Mouse (Mus musculus) adrenal gland, adult 2 months (tissue): ENCODE results near the gene Rptor. TPM values are rescaled to one million over a fixed set of nuclear protein-coding genes. Genes with fewer than 3 reads are reported as not detected.

Experiments used
- DNase-seq: peaks from one replicate; pipeline ENCODE4 v3.0.0; 2021
- polyA plus RNA-seq: library from polyadenylated mRNA; depleted of rRNA; stranded (reverse); fragments of >200 nt; gene quantifications from 2 replicates; pipeline ENCODE4 v1.2.3, GENCODE M21; 2012
- total RNA-seq, 2 experiments: library from RNA; stranded (reverse); gene quantifications; 2 replicates each; pipeline ENCODE4 v1.2.3; 2021

Gene Rptor
- total and polyA plus RNA-seq, 3 experiments = 43.7 to 47.7 (median 45.2) TPM

DNA sequence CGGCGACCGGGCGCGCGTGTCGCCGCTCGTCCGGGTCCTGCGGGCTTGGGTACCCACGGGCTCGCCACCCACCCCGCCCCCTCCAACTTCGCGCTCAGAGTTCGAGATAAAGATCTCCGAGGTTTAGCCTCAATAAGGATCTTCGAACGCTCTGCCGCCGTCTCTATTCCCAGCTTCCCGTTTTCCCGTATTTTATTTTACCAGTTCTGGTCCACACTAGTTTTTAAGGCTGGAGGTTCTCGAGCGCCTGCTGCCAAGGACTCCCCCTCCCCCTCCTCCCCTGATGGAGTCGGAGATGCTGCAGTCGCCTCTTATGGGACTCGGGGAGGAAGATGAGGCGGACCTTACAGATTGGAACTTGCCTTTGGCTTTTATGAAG, 811 bp downstream of the Rptor start:
- DNase-seq = peak; percentile 39

DNA sequence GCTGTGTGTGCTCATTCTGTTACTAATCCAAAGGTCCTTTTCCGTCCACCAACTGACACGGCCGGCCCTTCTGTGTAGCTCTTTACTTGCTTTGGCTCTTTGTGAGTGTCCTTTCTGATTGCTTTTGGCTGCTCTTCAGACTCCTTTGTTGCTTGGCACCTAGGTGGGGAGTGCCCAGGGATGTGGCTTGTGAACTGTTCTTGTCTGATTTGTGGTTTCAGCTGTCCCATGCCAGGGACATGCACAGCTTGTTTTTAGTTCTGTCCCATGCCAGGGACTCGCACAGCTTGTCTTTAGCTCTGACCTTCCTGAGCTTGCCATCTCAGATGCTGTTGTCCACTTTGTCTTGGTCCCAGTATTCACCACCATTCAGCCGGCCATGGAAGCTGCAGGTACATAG, 4.8 kb downstream of the Rptor start:
- no peak for DNase-seq

DNA sequence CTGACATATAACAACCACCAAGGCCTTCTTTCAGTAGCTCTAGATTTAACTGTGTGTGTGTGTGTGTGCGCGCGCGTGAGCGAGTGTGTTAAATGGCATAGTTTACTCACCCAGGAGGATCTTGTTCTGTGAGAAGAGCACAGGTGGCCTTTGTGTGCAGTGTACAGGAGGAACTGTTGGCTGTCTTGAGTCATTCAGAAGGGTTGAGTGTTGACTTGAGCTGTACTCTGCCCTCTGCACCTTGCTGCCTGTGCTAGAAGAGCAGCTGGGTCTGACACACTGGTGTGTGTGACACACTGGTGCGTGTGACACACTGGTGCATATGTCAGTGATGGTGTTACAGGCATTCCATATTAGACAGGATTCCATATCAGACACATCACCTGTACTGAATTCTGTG, 8.8 kb downstream of the Rptor start:
- DNase-seq = no peak

DNA sequence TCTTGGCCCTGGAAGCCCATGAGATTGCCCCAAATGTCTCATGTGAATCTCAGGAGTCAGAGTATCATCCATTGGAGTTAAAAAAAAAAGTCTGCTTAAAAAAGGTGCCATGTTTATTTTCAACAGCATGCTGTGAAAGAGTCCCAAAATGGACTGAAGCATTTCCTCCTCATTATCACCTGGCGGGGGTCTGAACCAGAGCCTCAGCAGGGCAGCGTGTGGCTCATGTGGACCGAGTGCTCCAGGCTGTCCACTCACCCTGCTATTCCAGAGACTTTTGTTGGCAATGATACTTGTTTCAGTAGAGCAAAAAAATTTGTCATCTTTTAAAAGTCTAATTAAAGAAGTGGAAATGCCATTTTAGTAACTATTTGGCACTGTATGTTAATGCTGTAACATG, 9.5 kb downstream of the Rptor start:
- no peak for DNase-seq

DNA sequence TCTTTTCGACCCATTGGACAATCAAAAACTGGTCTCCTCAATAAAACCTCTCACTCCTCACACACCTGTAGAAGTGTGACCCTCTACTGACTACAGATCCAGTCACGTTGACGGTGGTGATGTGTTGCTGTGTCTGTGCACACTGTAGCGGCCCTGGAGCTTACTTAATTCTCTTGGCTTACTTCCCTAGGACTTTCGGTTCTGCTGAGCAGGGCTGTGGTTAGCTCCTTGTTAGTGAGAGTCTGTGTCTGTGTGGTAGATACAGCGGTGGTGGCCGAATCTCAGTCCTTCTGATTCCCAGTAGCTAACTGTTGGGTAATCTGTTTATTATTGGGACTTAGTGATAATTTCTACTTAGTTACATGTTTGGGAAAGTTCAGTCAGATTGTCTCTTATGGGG, 12.4 kb downstream of the Rptor start:
- no peak for DNase-seq

DNA sequence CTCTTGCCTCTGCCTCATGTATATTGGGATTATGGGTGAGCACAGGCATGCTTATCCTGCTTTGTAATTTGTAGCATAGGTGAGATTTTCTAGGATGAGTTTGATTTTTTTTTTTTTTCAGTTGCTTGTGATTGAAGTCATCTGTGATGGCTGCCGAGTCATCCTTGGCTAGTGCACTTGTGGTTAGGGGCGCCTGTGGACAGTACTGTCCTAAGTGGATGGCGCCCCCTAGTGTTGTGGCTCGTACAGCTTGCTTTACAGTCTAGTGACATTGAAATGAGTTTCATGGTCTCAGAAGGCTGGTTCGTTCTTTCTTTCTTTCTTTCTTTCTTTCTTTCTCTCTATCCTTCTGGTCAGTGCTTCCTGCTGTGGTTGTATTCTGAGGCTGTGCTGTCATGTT, 16.1 kb downstream of the Rptor start:
- DNase-seq = peak; percentile 71

DNA sequence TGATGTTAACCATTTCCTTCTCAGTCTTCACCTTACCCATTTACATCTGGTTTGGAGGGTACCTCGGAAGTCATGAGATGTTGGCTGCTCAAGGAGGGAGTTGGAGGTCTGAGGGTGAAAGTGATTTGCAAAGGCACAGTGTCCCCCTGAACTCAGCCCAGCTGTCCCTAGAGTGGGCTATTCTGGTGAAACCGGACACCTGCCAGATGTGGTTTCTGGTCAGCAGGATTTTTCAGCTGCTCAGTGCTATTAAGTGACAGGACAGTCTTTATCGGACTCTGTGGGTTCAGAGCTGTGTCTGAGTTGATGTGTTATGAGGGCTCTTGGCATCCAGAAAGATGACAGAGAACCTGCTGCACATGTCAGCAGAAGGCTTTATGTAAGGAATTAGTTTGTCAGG, 18.6 kb downstream of the Rptor start:
- no peak for DNase-seq

DNA sequence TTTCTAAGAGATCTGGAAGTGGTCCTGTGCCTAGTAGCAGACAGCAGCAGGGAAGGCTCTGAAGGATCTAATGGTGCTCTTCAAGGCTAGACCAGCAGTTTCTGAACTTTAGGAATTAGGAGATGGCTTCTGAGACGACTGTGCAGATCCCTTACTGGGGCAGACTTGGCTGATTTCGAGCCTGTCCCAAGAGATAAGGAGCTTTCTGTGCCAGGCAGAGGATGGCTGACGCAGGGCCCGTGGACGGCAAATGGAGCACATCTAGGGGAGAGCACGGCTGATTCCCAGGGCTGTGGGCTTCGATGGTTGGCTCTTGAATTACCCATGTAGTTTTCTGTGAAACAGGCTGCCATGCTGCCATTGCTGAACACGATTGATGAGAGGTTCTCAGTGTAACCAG, 21.1 kb downstream of the Rptor start:
- no peak for DNase-seq

DNA sequence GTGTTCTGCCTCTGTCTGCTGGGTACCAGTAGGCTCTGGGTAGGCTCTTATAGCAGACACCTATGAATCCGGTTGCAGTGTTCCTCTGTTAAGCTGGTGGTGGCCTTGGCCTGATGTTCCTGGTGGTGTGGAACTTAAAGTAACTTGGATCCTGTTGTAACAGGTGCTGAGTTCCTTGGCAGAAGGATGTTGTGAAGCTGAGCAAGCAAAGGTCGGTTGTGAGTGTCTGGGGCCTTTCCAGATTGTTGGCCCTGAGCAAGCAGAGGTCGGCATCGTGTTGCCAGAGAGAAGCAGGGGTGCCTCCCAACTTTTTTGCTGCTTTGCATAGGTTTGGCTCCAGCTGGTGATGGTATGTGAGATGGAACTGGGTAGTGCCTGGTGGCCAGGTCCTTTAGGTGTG, 21.7 kb downstream of the Rptor start:
- DNase-seq = no peak

DNA sequence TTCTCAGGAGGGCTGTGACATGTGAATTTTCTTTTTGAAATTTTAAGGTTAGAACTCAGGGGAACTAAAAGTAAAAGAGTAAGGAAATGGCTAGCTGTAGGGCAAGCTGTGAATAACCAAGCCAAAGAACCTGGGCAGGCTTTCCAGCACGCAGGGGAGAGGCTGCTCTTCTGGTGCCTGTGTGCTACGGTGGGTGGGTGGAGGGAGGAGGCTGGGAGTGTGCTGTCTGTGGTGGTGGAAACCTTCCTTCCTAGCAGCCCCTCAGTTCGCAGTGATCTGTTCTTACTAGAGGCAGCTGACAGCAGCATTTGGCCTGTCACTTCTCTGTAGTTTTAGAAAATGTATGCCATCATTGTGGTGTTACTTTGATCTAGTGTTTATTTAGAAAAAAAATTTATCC, 22.2 kb downstream of the Rptor start:
- no peak for DNase-seq

DNA sequence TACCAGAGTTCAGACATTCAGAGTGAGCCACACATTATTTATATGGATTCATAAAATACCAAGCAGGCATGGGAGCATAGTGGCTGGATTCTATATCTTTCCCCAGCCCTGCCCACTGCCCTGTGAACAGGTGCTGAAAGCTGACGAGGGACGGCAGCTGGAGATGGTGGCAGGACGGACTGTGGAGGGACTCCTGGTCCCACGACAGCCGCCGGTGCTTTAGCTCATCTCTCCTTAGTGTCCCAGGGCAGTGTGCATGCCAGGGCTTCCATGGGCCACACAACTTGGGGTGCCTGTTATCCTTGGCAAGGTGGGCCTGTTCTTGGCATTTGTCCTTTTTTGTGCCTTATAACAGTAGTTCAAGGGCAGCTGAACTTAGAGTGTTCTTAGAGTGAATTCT, 22.8 kb downstream of the Rptor start:
- no peak for DNase-seq

DNA sequence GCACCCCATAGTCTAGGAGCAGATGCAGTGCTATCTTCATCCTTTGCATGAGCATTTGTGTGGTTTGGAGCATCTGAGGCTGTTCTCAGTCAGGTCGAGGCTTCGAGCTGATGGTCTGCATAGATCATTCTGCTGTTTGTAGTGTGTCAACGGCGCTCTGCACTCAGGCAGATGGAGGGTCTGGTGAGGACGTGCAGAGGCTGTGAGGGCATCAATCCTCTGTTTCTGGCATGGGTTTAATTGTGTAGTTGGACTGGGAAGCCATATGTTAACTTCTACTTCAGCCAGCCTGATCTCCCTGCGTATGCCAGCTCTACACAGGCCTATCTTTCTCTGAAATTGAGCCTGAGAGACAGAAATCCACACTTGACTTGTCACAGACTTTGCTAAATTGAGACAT, 23.2 kb downstream of the Rptor start:
- no peak for DNase-seq

DNA sequence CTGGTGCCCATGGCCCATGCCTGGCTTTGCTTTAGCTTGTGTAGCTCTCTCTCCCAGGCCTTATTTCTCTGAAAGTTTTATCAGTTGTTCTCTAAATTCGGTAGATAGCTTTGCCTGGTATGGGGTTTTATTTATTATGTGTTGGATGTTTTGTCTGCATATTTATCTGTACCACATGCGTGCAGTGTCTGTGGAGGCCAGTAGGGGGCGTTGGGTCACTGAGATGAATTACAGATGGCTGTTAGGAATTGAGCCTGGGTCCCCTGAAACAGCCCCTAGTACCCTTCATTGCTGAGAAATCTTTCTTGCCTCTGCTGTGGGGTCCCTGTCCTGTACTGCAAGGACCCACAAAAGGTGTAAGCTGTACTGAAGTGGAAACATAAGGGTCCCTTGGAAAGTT, 24.5 kb downstream of the Rptor start:
- no peak for DNase-seq

DNA sequence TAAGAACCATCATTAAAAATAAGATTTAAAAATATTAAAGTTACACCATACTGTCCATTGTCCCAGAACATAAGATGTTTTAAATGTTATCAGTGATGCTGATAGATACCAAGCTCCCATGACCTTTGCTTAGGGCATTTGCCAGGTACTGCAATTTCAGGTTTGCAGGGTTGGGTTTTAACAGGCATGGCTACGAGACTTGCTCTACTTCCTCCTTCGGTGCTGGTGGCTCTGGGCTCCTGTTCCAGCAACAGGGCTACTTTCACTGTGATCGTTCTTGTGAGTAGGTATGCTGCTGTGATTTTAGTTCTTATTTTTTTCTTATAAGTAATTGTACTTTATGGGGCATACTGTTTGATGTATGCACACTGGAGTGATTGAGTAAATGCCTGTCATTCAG, 26.4 kb downstream of the Rptor start:
- DNase-seq = no peak

DNA sequence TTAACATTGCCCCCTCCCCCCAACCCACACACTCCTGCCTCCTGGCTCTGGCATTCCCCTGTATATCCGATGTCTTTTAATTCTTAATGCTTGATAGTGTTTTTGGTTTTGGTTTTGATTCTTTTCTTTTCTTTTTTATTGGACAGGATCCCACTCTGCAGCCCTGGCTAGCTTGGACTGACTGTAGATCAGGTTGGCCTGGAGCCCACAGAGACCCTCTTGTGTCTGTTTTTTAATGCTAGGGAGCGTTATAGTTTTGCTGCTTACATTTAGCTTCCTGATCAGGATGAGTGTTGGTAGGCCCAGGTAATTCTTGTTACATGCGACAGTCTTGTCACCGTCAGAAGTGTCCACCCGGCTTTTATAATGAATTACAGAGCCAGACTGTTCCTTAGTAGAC, 27.6 kb downstream of the Rptor start:
- no peak for DNase-seq

DNA sequence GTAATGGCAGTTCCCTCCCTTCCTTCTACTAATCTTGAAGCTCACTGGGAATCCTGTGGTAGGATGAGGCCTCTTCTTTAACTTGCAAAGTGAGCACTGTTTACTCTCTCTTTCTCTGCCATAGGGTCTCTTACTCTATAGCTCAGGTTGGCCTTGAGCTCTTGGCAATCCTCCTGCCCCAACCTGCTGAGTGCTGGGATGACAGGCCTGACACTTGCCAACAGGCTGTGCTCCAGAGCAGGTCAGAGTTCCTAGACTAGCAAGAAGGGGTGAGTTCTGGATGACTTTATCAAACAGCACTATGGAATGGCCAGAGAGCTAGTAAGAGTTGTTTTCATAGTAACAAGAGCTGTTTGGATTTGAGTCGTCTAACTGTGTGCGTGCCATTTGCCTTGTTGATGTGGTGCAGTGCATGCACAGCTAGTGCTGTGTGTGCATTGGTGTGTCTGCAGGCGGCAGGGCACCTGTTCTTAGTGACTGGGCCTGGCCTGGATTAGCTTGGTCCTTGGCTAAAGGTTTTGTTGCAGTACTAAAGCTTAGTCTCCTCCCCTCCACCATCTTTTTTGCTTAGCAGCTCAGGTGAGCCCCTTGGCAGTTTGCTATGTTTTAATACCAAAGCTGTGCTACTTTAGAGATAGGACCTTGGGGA, 28.6 kb downstream of the Rptor start:
- no peak for DNase-seq

DNA sequence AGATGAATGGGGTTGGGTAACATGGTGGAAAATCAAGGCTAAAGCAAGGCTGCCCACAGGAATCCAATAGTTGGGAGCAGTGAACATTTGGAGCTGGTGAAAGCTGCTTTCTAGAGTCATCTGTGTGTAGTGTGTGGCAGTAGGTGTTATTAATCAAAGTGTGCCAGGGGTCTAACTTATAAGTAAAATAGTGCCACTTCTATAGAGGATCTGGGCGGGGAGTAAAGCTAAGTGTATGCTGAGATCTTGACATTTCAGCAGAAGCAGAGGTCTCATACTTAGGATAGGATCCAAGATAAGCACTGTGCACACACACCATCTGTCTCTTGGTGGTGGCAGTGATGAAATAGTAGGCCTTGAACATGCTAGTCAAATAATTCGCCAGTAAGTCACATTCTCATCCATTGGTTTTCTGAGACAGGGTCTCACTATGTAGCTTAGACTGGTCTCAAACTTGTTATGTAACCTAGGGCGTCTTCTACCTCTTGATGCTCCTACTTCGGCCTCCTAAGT, 33.7 kb downstream of the Rptor start:
- peak; percentile 63 for DNase-seq

DNA sequence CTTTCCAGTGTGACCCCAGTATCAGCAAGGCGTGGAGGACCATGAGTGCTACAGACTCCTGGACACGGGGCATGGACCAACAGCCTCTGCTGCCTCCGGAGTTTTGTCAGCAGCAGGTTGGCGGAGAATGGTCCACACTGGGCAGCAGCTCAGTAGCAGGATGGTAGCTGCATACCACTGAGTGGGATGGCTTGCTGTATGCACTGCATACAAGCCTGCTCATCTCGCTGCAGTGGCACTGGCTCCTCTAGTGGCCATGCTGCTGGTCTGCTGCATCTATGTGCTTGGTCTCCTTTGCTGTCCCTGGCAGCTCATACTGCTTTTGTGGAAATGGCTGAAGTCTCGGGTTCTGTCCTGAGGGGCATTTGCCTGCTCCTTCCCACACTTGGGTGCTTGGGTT, 34.8 kb downstream of the Rptor start:
- no peak for DNase-seq

DNA sequence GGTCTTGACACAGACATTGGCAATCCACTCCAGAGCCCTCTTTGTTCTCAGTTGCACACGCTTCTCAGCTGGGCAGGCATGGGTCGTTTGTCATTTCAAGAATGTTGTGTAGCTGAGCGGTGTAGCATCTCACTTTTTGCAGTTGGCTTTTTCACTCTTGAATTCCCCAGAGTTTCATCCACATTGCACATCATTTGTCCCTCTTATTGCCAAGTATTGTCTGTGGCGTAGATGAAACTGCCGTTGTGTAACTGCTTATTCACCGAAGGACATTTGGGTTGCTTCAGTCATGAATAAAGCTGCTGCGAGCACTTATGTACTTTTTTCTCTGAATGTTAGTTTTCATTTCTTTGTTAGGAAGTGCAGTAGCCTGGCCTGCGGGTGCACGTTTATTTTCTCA, 37.8 kb downstream of the Rptor start:
- DNase-seq = peak; percentile 59

DNA sequence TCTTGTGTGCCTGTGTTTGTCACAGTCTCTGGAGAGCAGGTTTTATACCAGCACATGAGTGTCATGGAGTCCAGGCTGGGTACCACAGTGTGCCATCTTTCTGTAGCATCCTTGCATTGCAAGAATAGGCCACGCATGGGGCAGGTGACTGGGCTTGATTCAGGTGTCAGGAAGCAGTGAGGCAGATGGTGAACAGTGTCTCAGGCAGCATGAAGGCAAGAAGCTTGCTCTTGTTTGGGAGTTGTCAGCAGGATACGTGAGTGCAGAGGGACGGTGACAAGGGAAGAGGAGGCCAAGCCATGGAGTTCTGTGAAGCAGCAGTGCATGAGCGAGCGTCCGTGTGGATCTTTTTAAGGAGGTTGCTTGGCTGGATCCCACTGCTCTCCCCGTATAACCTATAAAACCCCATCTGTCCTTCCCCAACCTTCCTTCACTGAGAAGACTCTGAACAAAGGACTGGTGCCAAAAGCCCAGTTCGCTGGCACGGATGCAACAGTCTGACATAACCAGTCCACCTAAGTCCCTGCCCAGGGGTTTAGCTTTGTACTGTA, 39.2 kb downstream of the Rptor start:
- no peak for DNase-seq

DNA sequence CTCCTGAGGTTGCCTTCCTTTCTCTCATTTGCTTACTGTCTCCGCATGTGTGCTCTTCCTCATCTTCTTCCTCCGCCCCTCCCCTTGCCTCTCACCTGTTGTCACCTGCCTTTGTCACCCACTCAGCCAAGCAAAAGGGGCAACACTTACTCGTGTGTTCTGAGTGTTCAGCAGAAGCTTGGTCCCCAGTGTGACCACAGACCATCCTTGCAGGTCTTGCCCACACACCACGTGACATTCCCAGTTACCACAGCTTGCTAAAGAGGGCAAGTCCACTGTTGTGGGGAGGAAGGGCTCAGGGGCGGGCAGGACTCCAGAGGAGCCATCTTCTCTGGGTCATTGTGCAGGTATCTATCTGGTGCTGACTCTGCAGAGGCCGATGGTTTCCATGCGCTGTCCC, 40.6 kb downstream of the Rptor start:
- DNase-seq = no peak

DNA sequence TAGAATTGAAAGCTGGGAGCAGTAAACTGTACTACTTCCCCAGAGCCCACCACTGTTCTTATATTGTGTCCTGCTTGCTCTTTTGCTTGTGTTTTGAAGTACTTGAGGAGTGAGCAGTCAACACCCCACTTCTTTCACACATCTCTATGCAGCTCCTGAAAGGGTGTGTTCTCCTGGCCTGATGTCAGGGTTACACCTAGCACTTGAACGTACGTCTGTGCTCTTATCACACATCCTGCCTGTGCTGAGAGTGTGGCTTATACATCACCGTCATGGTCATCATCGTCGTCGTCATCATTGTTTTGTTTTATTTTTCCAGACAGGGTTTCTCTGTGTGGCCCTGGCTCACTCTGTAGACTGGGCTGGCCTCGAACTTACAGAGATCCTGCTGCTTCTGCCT, 41.4 kb downstream of the Rptor start:
- DNase-seq = no peak

DNA sequence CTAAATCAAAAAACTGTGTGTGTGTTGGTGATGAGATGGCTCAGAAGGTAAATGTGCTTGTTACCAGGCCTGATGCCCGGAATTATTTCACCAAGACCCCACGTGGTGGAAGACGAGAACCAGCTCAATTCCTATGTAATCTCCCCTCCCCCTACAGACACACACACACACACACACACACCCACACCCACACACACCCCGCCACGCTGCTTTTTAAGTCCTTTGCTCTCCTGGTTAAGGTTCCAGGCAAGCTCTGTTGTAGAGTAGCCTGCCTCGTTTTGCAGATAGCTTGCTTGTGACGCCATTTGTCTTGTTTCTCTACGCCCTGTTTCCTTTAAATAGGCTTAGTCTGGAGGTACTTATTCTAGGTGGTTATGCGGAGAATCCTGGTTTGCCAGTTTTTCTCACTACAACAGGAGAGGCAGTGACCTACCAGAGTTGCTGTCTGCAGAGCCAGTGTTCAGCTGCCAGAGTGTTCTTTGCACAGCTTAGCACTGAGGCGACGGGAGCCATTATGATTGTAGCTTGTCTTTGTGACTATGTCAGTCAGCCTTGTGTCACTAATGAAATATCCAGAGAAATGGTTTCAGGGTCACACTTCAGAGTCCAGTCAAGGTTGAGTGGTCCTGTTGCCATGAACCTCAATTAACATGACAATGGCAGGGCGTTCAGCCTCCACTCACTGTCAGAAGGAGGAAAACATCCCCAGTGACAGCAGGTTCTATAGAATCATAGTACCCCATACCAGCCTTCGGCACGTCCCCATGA, 42.1 kb downstream of the Rptor start:
- no peak for DNase-seq

DNA sequence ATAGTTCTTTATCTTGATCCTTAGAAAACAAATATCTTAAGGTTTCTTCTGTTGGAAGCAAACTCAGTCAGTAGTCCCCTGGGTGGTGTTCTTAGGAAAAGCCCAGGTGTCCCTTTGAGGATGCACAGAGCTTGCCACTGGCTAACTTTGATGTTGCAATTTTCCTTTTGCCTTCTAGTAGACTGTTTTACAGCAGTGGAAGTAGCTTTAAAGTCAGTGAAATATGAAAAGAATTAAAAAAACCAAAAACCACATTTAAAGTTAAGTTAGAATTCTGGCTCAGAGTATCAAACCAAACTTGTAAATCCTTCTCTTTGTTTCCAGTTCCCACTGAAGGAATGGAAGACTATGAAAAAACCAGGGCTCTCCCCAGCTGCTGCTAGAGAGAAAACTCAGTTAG, 47.8 kb downstream of the Rptor start:
- DNase-seq = no peak
